Mouse (Mus musculus) layer of hippocampus, adult 9-11 months (tissue): Measurements from ENCODE around the gene Zfp874a.

Experiments
- DNase-seq: peaks from one replicate; pipeline ENCODE4 v3.0.0; 2022

Zfp874a gene

GRCm38 (mm10) chr13:67375050-67375911, 76.1 kb downstream of the Zfp874a start, which contains the start of the genes Gm28041 and Zfp456:
TSS of gene Gm28041 (minus strand) at chr13:67375733.
TSS of gene Zfp456 (minus strand) at chr13:67375810.
- DNase-seq: peak; percentile 56
